ENCODE assay signal across 16 mouse cellular contexts in genomic region chr8:34530046-34530445, GRCm38 (mm10).
DNase-seq lines count a peak whose midpoint lies in the region; ATAC-seq lines count a peak whose summit lies in the region.
"Had no signal": no experiment of that assay in that cellular context is flagged by ENCODE, and none has a peak within 500 bp of the region (broad histone marks: within the 10 kb centered on the region; RNA-seq: fewer than 3 reads in every experiment).

No protein-coding gene starts in this region.

- H3K36me3 ChIP-seq in intestine, embryonic 16.5 days (ENCODE audit: control insufficient read depth, insufficient read depth, low read length) = no peaks in the 10 kb centered on the region
- H3K36me3 ChIP-seq in intestine, embryonic 15.5 days = no peaks in the 10 kb centered on the region
- H3K36me3 ChIP-seq in forebrain, embryonic 15.5 days = no peaks in the 10 kb centered on the region
- H3K36me3 ChIP-seq: heart, embryonic 12.5 days; kidney, embryonic 15.5 days; liver, embryonic 13.5 days; midbrain, embryonic 10.5 days had no signal

- no peak overlapping the region for H3K27ac ChIP-seq in intestine, embryonic 16.5 days (ENCODE audit: low read length)
- no peak overlapping the region for H3K27ac ChIP-seq in intestine, embryonic 15.5 days
- no peak overlapping the region for H3K27ac ChIP-seq in forebrain, embryonic 15.5 days (replicated peaks)
- H3K27ac ChIP-seq: kidney, embryonic 15.5 days; liver, embryonic 13.5 days; midbrain, embryonic 10.5 days had no signal

- H3K9ac ChIP-seq in intestine, embryonic 16.5 days (ENCODE audit: low read depth, low read length) = no peak overlapping the region
- H3K9ac ChIP-seq in intestine, embryonic 15.5 days = no peak overlapping the region
- H3K9ac ChIP-seq in forebrain, embryonic 15.5 days (replicated peaks) = no peak overlapping the region
- H3K9ac ChIP-seq: heart, embryonic 12.5 days; kidney, embryonic 15.5 days; liver, embryonic 13.5 days had no signal

- DNase-seq in 3T3-L1 (ENCODE audit: low read depth, low spot score) = peak; percentile 87
- peak; percentile 65 for DNase-seq in adrenal gland, adult 2 months
- peak; percentile 73 for DNase-seq in induced T-regulatory cell, adult 2 months (ENCODE audit: low read depth)
- no peak for DNase-seq in cerebellum, adult 9-10 months
- no peak for DNase-seq in ovary, postnatal 10 days (ENCODE audit: low spot score)
- DNase-seq: heart, postnatal 4 days; liver, embryonic 13.5 days; lung, postnatal 10 days; thymus, postnatal 4 days had no signal

- ATAC-seq in intestine, embryonic 16.5 days = peak; percentile 50; the same call in 1 of the 2 replicates
- ATAC-seq in intestine, embryonic 15.5 days = no peak
- ATAC-seq in forebrain, embryonic 15.5 days (replicated peaks) = no peak
- ATAC-seq: inflammation-experienced regulatory T-cells, adult 6 months had no signal

- no peak overlapping the region for H3K4me3 ChIP-seq in intestine, embryonic 16.5 days (ENCODE audit: low read length)
- H3K4me3 ChIP-seq in intestine, embryonic 15.5 days (replicated peaks) = no peak overlapping the region
- no peak overlapping the region for H3K4me3 ChIP-seq in forebrain, embryonic 15.5 days
- H3K4me3 ChIP-seq: heart, embryonic 12.5 days; kidney, embryonic 15.5 days; liver, embryonic 13.5 days; midbrain, embryonic 10.5 days had no signal

- no peaks in the 10 kb centered on the region for H3K27me3 ChIP-seq in intestine, embryonic 16.5 days (replicated peaks; ENCODE audit: control insufficient read depth, insufficient read depth, low read length)
- no peaks in the 10 kb centered on the region for H3K27me3 ChIP-seq in intestine, embryonic 15.5 days (replicated peaks)
- no peaks in the 10 kb centered on the region for H3K27me3 ChIP-seq in forebrain, embryonic 15.5 days
- H3K27me3 ChIP-seq: heart, embryonic 12.5 days; kidney, embryonic 15.5 days; liver, embryonic 13.5 days had no signal

- H3K9me3 ChIP-seq in intestine, embryonic 16.5 days (ENCODE audit: control insufficient read depth, low read length) = no peaks in the 10 kb centered on the region
- no peaks in the 10 kb centered on the region for H3K9me3 ChIP-seq in intestine, embryonic 15.5 days
- H3K9me3 ChIP-seq in forebrain, embryonic 15.5 days = no peaks in the 10 kb centered on the region
- H3K9me3 ChIP-seq: heart, embryonic 12.5 days; kidney, embryonic 15.5 days; liver, embryonic 13.5 days; midbrain, embryonic 10.5 days had no signal

- H3K4me2 ChIP-seq in intestine, embryonic 16.5 days (ENCODE audit: low read depth, low read length) = no peak overlapping the region
- no peak overlapping the region for H3K4me2 ChIP-seq in intestine, embryonic 15.5 days (replicated peaks)
- H3K4me2 ChIP-seq in forebrain, embryonic 15.5 days (replicated peaks) = no peak overlapping the region
- H3K4me2 ChIP-seq: heart, embryonic 12.5 days; kidney, embryonic 15.5 days; liver, embryonic 13.5 days had no signal

- 31% methylated on average over 5 of the region's 5 CpGs for WGBS in intestine, embryonic 16.5 days
- WGBS in intestine, embryonic 15.5 days = 22% methylated on average over 5 of the region's 5 CpGs
- WGBS in forebrain, embryonic 15.5 days = 83% methylated on average over 5 of the region's 5 CpGs

- peaks cover 12% of the 10 kb centered on the region; the same call in 1 of the 2 replicates for H3K4me1 ChIP-seq in intestine, embryonic 16.5 days (ENCODE audit: control insufficient read depth, insufficient read depth, low read length)
- H3K4me1 ChIP-seq in intestine, embryonic 15.5 days (replicated peaks) = peaks cover 12% of the 10 kb centered on the region
- H3K4me1 ChIP-seq in forebrain, embryonic 15.5 days = peaks cover 1% of the 10 kb centered on the region; the same call in 1 of the 2 replicates
- H3K4me1 ChIP-seq: liver, embryonic 13.5 days had no signal

Comparison
In these comparisons a context has a peak if more than half of its experiments do, and no peak if none do; other contexts are left out.
1. DNase-seq: peak in 3T3-L1 (single experiment), adrenal gland, adult 2 months (single experiment) and induced T-regulatory cell, adult 2 months (single experiment); none in cerebellum, adult 9-10 months (single experiment) and ovary, postnatal 10 days (single experiment).